Comparison of ENCODE assay signal across 8 mouse cellular contexts in genomic region chr9:73982597-73983344, GRCm38 (mm10). TPM values are rescaled to one million over a fixed set of nuclear protein-coding genes. Genes with fewer than 3 reads are reported as not detected.
DNase-seq lines count a peak whose midpoint lies in the region; ATAC-seq and TF ChIP-seq lines count a peak whose summit lies in the region.

No protein-coding gene starts in this region.

- peak; percentile 75 for DNase-seq in kidney, adult 2 months
- DNase-seq in cerebellum, adult 11-12 months: peak; percentile 68
- peak; percentile 45 to 74 for DNase-seq in kidney, adult 8-10 months
- DNase-seq in limb, embryonic 10.5 days (ENCODE audit: low spot score): peak; percentile 77
- DNase-seq in neural tube, embryonic 11.5 days (ENCODE audit: low spot score): peak; percentile 63
- peak; percentile 34 for DNase-seq in yolk sac, embryonic 10.5 days (ENCODE audit: low spot score)

- WGBS in kidney, adult 2 months: 10% methylated on average over 6 of the region's 6 CpGs
- 18% methylated on average over 6 of the region's 6 CpGs for WGBS in kidney, embryonic 14.5 days
- WGBS in forebrain, embryonic 16.5 days: 4% methylated on average over 6 of the region's 6 CpGs
- 23% methylated on average over 6 of the region's 6 CpGs for WGBS in limb, embryonic 10.5 days
- WGBS in neural tube, embryonic 11.5 days: 26% methylated on average over 6 of the region's 6 CpGs

- H3K4me2 ChIP-seq in kidney, embryonic 14.5 days (replicated peaks; ENCODE audit: low read depth, low read length): no peak overlapping the region
- no peak overlapping the region for H3K4me2 ChIP-seq in forebrain, embryonic 16.5 days (ENCODE audit: low read length)
- H3K4me2 ChIP-seq in neural tube, embryonic 11.5 days (ENCODE audit: low read depth): no peak overlapping the region

- H3K27ac ChIP-seq in kidney, adult 2 months (ENCODE audit: insufficient read depth, low read depth, low read length): no peak overlapping the region
- no peak overlapping the region for H3K27ac ChIP-seq in kidney, embryonic 14.5 days (ENCODE audit: low read depth, low read length)
- H3K27ac ChIP-seq in forebrain, embryonic 16.5 days (ENCODE audit: low read length): no peak overlapping the region
- H3K27ac ChIP-seq in limb, embryonic 10.5 days: no peak overlapping the region
- no peak overlapping the region for H3K27ac ChIP-seq in neural tube, embryonic 11.5 days (ENCODE audit: low read depth, low read length)

- peak; percentile 60 for TF ChIP-seq CTCF in kidney, adult 2 months (conservative IDR thresholded peaks at IDR 0.05; ENCODE audit: insufficient read depth, insufficient read length, low read depth, low read length)

- ATAC-seq in kidney, embryonic 14.5 days (ENCODE audit: low FRiP score, low TSS enrichment): no peak; the same call in 1 of the 2 replicates
- peak; percentile 75 for ATAC-seq in forebrain, embryonic 16.5 days
- ATAC-seq in neural tube, embryonic 11.5 days (ENCODE audit: insufficient read depth, low FRiP score, low TSS enrichment): no peak; the same call in 1 of the 2 replicates

- H3K27me3 ChIP-seq in kidney, adult 2 months (replicated peaks; ENCODE audit: control insufficient read depth, insufficient read depth, low read length): no peaks in the 10 kb centered on the region
- no peaks in the 10 kb centered on the region; the same call in 1 of the 2 replicates for H3K27me3 ChIP-seq in kidney, embryonic 14.5 days (ENCODE audit: control insufficient read depth, insufficient read depth, low read length)
- H3K27me3 ChIP-seq in forebrain, embryonic 16.5 days (replicated peaks; ENCODE audit: control insufficient read depth, insufficient read depth, low read length): no peaks in the 10 kb centered on the region
- H3K27me3 ChIP-seq in limb, embryonic 10.5 days (ENCODE audit: low read depth, poor library complexity, severe bottlenecking): no peaks in the 10 kb centered on the region
- H3K27me3 ChIP-seq in neural tube, embryonic 11.5 days (ENCODE audit: control insufficient read depth, insufficient read depth, low read length): no peaks in the 10 kb centered on the region

- no peaks in the 10 kb centered on the region for H3K36me3 ChIP-seq in kidney, adult 2 months (ENCODE audit: control insufficient read depth, insufficient read depth, low read length)
- no peaks in the 10 kb centered on the region for H3K36me3 ChIP-seq in kidney, embryonic 14.5 days (ENCODE audit: control insufficient read depth, insufficient read depth, low read length)
- no peaks in the 10 kb centered on the region for H3K36me3 ChIP-seq in forebrain, embryonic 16.5 days (ENCODE audit: control insufficient read depth, insufficient read depth)
- H3K36me3 ChIP-seq in limb, embryonic 10.5 days: no peaks in the 10 kb centered on the region
- no peaks in the 10 kb centered on the region for H3K36me3 ChIP-seq in neural tube, embryonic 11.5 days (ENCODE audit: control insufficient read depth, insufficient read depth, low read length)

- H3K4me3 ChIP-seq in kidney, adult 2 months (ENCODE audit: insufficient read depth, low read depth, low read length): no peak overlapping the region
- H3K4me3 ChIP-seq in kidney, embryonic 14.5 days (ENCODE audit: low read length): no peak overlapping the region
- H3K4me3 ChIP-seq in forebrain, embryonic 16.5 days (replicated peaks; ENCODE audit: low read length): no peak overlapping the region
- no peak overlapping the region for H3K4me3 ChIP-seq in limb, embryonic 10.5 days
- no peak overlapping the region for H3K4me3 ChIP-seq in neural tube, embryonic 11.5 days (ENCODE audit: low read depth, low read length)

- no peak for TF ChIP-seq POLR2A in kidney, adult 2 months (IDR thresholded peaks at IDR 0.05; ENCODE audit: low read depth, low read length)

- no peaks in the 10 kb centered on the region for H3K4me1 ChIP-seq in kidney, adult 2 months (ENCODE audit: control insufficient read depth, insufficient read depth, low read length)
- H3K4me1 ChIP-seq in kidney, embryonic 14.5 days (ENCODE audit: control insufficient read depth, insufficient read depth, low read length): no peaks in the 10 kb centered on the region
- H3K4me1 ChIP-seq in forebrain, embryonic 16.5 days (replicated peaks; ENCODE audit: control insufficient read depth, insufficient read depth, low read length): no peaks in the 10 kb centered on the region
- H3K4me1 ChIP-seq in limb, embryonic 10.5 days: no peaks in the 10 kb centered on the region
- no peaks in the 10 kb centered on the region for H3K4me1 ChIP-seq in neural tube, embryonic 11.5 days (ENCODE audit: control insufficient read depth, insufficient read depth, low read length)

- no peak overlapping the region for H3K9ac ChIP-seq in kidney, embryonic 14.5 days (ENCODE audit: low read depth, low read length)
- no peak overlapping the region for H3K9ac ChIP-seq in forebrain, embryonic 16.5 days (replicated peaks; ENCODE audit: low read depth, low read length)
- no peak overlapping the region for H3K9ac ChIP-seq in neural tube, embryonic 11.5 days (ENCODE audit: low read length)

- no peaks in the 10 kb centered on the region for H3K9me3 ChIP-seq in kidney, embryonic 14.5 days (ENCODE audit: control insufficient read depth, low read length)
- H3K9me3 ChIP-seq in forebrain, embryonic 16.5 days (ENCODE audit: control insufficient read depth, low read length): no peaks in the 10 kb centered on the region
- no peaks in the 10 kb centered on the region for H3K9me3 ChIP-seq in limb, embryonic 10.5 days (replicated peaks)
- no peaks in the 10 kb centered on the region for H3K9me3 ChIP-seq in neural tube, embryonic 11.5 days (ENCODE audit: control insufficient read depth, low read length)

RNA-seq across cellular contexts. Expression of gene Unc13c, which starts 14.0 kb away (rescaled TPM):
- polyA plus RNA-seq in kidney, adult 2 months (2012; rRNA removed): 0.18 and 0.28 TPM in 2 replicates
- 0.40 and 0.60 TPM in 2 replicates for polyA plus RNA-seq in kidney, embryonic 14.5 days (2014; fragmentation: Nextera tagmentation; extraction: Ambion mirVana)
- polyA plus RNA-seq in forebrain, embryonic 16.5 days (2015; fragmentation: Nextera tagmentation; extraction: Ambion mirVana): 1.1 and 2.2 TPM in 2 replicates
- polyA plus RNA-seq in limb, embryonic 10.5 days (2016; fragmentation: Nextera tagmentation; extraction: Ambion mirVana): 0.09 TPM in 2 replicates
- polyA plus RNA-seq in neural tube, embryonic 11.5 days (2014; fragmentation: Nextera tagmentation; extraction: Ambion mirVana): 0.27 and 0.31 TPM in 2 replicates
